Mouse (Mus musculus): ENCODE measurements around the gene Cd52. TPM values are rescaled to one million over a fixed set of nuclear protein-coding genes. Genes with fewer than 3 reads are reported as not detected.
A peak's percentile ranks its signal among the peaks of the same experiment; 100 is the strongest.

Cd52 gene
- polyA plus RNA-seq, 1 experiment from 2014 or later, result not detected

- in situ Hi-C loops (cut with MboI; ENCODE audit: low pct_unique_long_range_greater_than_20kb), result loop anchor here (10.0 kb wide), 2 partner anchors 152 to 202 kb away; partner anchors contain the start of genes E130218I03Rik, Gm30191 and Zfp593
- H3K27me3 ChIP-seq, result no peaks in the 10 kb centered on the region
- peak; percentile 46 for TF ChIP-seq CTCF (IDR thresholded peaks at IDR 0.05)
- ChIA-PET POLR2A (interaction anchor here (0.7 kb wide), 1 partner anchor 36 kb away, joined by 7 read pairs; no protein-coding TSS in a partner anchor), CTCF (interaction anchor here (0.9 to 1.2 kb wide), 2 partner anchors 20 to 30 kb away, joined by 3 read pairs; no protein-coding TSS in a partner anchor)
- DNase-seq (ENCODE audit: low read depth, low spot score), result no peak
- no peak for ATAC-seq
These were observed 2.2 kb downstream of the Cd52 start for GRCm38 (mm10) chr4:134092382-134093288.

GRCm38 (mm10) chr4:134091225-134091529, 3.7 kb downstream of the Cd52 start:
- DNase-seq (ENCODE audit: low read depth, low spot score) (no peak), ATAC-seq (no peak)
- ChIA-PET POLR2A (no interaction called here), CTCF (interaction anchor here (1.2 kb wide), 1 partner anchor 22 kb away, joined by 3 read pairs; no protein-coding TSS in a partner anchor)
- in situ Hi-C loops (cut with MboI; ENCODE audit: low pct_unique_long_range_greater_than_20kb), result loop anchor here (10.0 kb wide), 2 partner anchors 154 to 204 kb away; partner anchors contain the start of genes E130218I03Rik, Gm30191 and Zfp593
- TF ChIP-seq CTCF (IDR thresholded peaks at IDR 0.05), result no peak
- H3K27me3 ChIP-seq, result no peaks in the 10 kb centered on the region

GRCm38 (mm10) chr4:134090521-134091224, 4.2 kb downstream of the Cd52 start:
- no peak for ATAC-seq
- H3K27me3 ChIP-seq, result no peaks in the 10 kb centered on the region
- in situ Hi-C loops (cut with MboI; ENCODE audit: low pct_unique_long_range_greater_than_20kb), result loop anchor here (10.0 kb wide), 2 partner anchors 154 to 204 kb away; partner anchors contain the start of genes E130218I03Rik, Gm30191 and Zfp593
- ChIA-PET POLR2A (interaction anchor here (0.5 kb wide), 1 partner anchor 12 kb away, joined by 4 read pairs; no protein-coding TSS in a partner anchor), CTCF (no interaction called here)
- DNase-seq (ENCODE audit: low read depth, low spot score), result no peak
- no peak for TF ChIP-seq CTCF (IDR thresholded peaks at IDR 0.05)

- H3K27me3 ChIP-seq, result no peaks in the 10 kb centered on the region
- no peak for ATAC-seq
- ChIA-PET POLR2A (no interaction called here), CTCF (no interaction called here)
- in situ Hi-C loops (cut with MboI; ENCODE audit: low pct_unique_long_range_greater_than_20kb), result no loop called here
- DNase-seq (ENCODE audit: low read depth, low spot score), result no peak
- TF ChIP-seq CTCF (IDR thresholded peaks at IDR 0.05), result no peak
These were observed 5.9 kb downstream of the Cd52 start for GRCm38 (mm10) chr4:134089029-134089428.

GRCm38 (mm10) chr4:134087412-134087811, 7.5 kb downstream of the Cd52 start:
- POLR2A ChIA-PET, result interaction anchor here (0.7 kb wide), 1 partner anchor 120 kb away, joined by 3 read pairs; no protein-coding TSS in a partner anchor
- no peak for DNase-seq (ENCODE audit: low read depth, low spot score)
- no peak for ATAC-seq
- H3K27me3 ChIP-seq, result no peaks in the 10 kb centered on the region
- in situ Hi-C loops (cut with MboI; ENCODE audit: low pct_unique_long_range_greater_than_20kb), result no loop called here
- peak; percentile 74 for TF ChIP-seq CTCF (IDR thresholded peaks at IDR 0.05)
- CTCF ChIA-PET, result interaction anchor here (0.8 to 2.7 kb wide), 9 partner anchors 10 to 80 kb away, joined by 3 to 10 read pairs (median 4); no protein-coding TSS in a partner anchor

GRCm38 (mm10) chr4:134084999-134085398, 9.9 kb downstream of the Cd52 start:
- ATAC-seq, result no peak
- CTCF ChIA-PET, result no interaction called here
- no peak for DNase-seq (ENCODE audit: low read depth, low spot score)
- POLR2A ChIA-PET, result no interaction called here
- no peaks in the 10 kb centered on the region for H3K27me3 ChIP-seq
- TF ChIP-seq CTCF (IDR thresholded peaks at IDR 0.05), result peak; percentile 41
- in situ Hi-C loops (cut with MboI; ENCODE audit: low pct_unique_long_range_greater_than_20kb), result loop anchor here (5.0 kb wide), 1 partner anchor 48 kb away; no protein-coding TSS in a partner anchor

- POLR2A ChIA-PET, result no interaction called here
- H3K27me3 ChIP-seq, result no peaks in the 10 kb centered on the region
- DNase-seq (ENCODE audit: low read depth, low spot score) (no peak), ATAC-seq (no peak)
- CTCF ChIA-PET, result no interaction called here
- no peak for TF ChIP-seq CTCF (IDR thresholded peaks at IDR 0.05)
- in situ Hi-C loops (cut with MboI; ENCODE audit: low pct_unique_long_range_greater_than_20kb), result loop anchor here (5.0 kb wide), 1 partner anchor 45 kb away; no protein-coding TSS in a partner anchor
These were observed 12.4 kb downstream of the Cd52 start for GRCm38 (mm10) chr4:134082460-134082859.

GRCm38 (mm10) chr4:134081730-134082386, 13.0 kb downstream of the Cd52 start:
- ChIA-PET POLR2A (no interaction called here), CTCF (no interaction called here)
- DNase-seq (ENCODE audit: low read depth, low spot score) (no peak), ATAC-seq (peak; percentile 44)
- no peaks in the 10 kb centered on the region for H3K27me3 ChIP-seq
- in situ Hi-C loops (cut with MboI; ENCODE audit: low pct_unique_long_range_greater_than_20kb), result loop anchor here (5.0 kb wide), 1 partner anchor 45 kb away; no protein-coding TSS in a partner anchor
- no peak for TF ChIP-seq CTCF (IDR thresholded peaks at IDR 0.05)

- ChIA-PET CTCF (no interaction called here), POLR2A (no interaction called here)
- no peaks in the 10 kb centered on the region for H3K27me3 ChIP-seq
- in situ Hi-C loops (cut with MboI; ENCODE audit: low pct_unique_long_range_greater_than_20kb), result loop anchor here (5.0 kb wide), 1 partner anchor 43 kb away; no protein-coding TSS in a partner anchor
- ATAC-seq (no peak), DNase-seq (ENCODE audit: low read depth, low spot score) (no peak)
- TF ChIP-seq CTCF (IDR thresholded peaks at IDR 0.05), result no peak
These were observed 14.2 kb downstream of the Cd52 start for GRCm38 (mm10) chr4:134080674-134081073.

GRCm38 (mm10) chr4:134078694-134079093, 16.2 kb downstream of the Cd52 start:
- in situ Hi-C loops (cut with MboI; ENCODE audit: low pct_unique_long_range_greater_than_20kb), result no loop called here
- ATAC-seq, result no peak
- POLR2A ChIA-PET, result interaction anchor here (0.6 kb wide), 1 partner anchor 11 kb away, joined by 4 read pairs; no protein-coding TSS in a partner anchor

More at GRCm38 (mm10) chr4:134078694-134079093, 16.2 kb downstream of the Cd52 start:
- H3K27me3 ChIP-seq, result no peaks in the 10 kb centered on the region
- no peak for DNase-seq (ENCODE audit: low read depth, low spot score)
- CTCF ChIA-PET, result interaction anchor here (0.7 to 2.5 kb wide), 2 partner anchors 8 to 144 kb away, joined by 4 to 10 read pairs; no protein-coding TSS in a partner anchor
- no peak for TF ChIP-seq CTCF (IDR thresholded peaks at IDR 0.05)
